Mouse (Mus musculus) liver, adult 2 months (tissue): ENCODE results near the gene Agtpbp1.

Experiments used
- CTCF ChIP-seq: fragments of 200-500 bp; IDR thresholded peaks from 2 replicates; pipeline ENCODE4 v1.5.1; 2011; ENCODE audit warnings: low read depth, low read length, control low read depth
- POLR2A ChIP-seq: fragments of 200-500 bp; IDR thresholded peaks from 2 replicates; pipeline ENCODE4 v1.6.1; 2011; ENCODE audit warnings: low read length, control low read depth; ENCODE audit not compliant: insufficient read depth; ENCODE audit errors: extremely low read depth

GRCm38 (mm10) chr13:59495839-59496238 lies 89.2 kb downstream of the Agtpbp1 start:
- TF ChIP-seq CTCF: no peak
- TF ChIP-seq POLR2A: no peak
